Mouse (Mus musculus): ENCODE results near the gene Spns3. TPM values are rescaled to one million over a fixed set of nuclear protein-coding genes. Genes with fewer than 3 reads are reported as not detected.

Gene Spns3
- total RNA-seq, 4 experiments from 2014 or later: 0.29 to 0.38 (median 0.31) TPM; not detected in 1

GRCm38 (mm10) chr11:72485157-72485556 is 65.1 kb downstream of the Spns3 start:
- no peak for DNase-seq (ENCODE audit: low spot score in 2 of 2)

- DNase-seq (ENCODE audit: low spot score in 2 of 2): no peak
Measured at GRCm38 (mm10) chr11:72484549-72484948, 65.8 kb downstream of the Spns3 start.

DNA sequence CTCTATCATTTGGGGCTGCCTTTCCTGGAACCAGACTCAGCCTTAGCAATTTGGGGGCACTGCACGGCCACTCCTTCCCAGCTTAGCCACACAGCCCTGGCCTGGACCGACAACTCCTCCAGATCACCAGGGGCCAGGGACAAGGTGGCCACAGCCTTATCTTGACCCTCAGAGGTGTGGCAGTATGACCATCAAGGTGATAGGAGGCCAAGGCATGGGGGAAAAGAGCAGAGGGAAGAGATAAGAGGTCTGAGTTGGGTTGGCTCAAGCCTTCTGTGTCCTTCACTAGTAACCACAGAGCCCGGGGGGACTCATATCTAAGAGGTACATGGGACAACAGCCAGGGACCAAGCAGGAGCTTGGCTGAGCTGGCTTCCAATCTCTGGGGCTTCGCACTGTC is 68.4 kb downstream of the Spns3 start:
- no peak for DNase-seq (ENCODE audit: low spot score in 2 of 2)

GRCm38 (mm10) chr11:72481313-72481712 is 69.0 kb downstream of the Spns3 start:
- peak in 1 of 2 experiments; percentile 31 for DNase-seq (ENCODE audit: low spot score in 2 of 2)

DNA sequence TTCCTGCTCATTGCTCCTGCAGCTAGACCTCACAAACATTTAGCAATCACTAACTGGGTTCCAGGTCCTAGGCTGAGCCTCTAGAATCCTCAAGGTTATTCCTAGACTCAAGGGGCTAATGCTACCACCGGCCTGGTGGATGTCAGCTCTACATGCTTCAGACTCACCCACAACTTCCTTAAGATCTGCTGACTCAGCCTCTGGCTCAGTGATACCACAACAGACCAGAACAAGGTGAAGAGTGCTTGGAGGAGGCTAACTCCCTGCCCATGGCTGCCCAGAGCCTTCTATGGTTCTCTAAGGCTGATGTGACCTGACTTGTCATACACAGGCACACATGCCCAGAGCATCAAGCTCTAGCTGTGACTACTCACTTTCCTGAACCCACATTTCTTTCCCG is 70.8 kb downstream of the Spns3 start:
- DNase-seq (ENCODE audit: low spot score in 2 of 2): no peak

- DNase-seq (ENCODE audit: low spot score in 2 of 2): no peak
Measured at GRCm38 (mm10) chr11:72478228-72478627, 72.1 kb downstream of the Spns3 start.

DNA sequence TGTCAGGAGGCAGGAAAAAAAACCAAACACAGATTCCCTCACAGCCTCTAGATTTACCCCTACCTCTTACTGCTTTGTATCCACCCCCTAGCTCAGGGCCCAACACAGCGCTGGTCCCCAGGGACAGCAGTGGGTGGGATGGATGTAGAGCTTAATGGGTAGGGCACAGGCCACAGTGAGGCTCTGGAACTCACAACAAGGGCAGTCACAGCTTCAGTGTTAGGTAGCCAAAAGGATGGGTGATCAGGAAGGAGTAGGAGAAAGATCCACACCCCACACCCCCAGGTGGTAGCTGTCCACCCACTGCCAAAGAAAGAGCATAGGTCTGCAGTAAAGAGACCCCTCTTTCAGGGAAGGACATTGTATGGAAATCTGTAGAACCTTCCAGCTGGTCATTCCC is 72.7 kb downstream of the Spns3 start:
- no peak for DNase-seq (ENCODE audit: low spot score in 2 of 2)

GRCm38 (mm10) chr11:72477182-72477581 is 73.1 kb downstream of the Spns3 start:
- no peak for DNase-seq (ENCODE audit: low spot score in 2 of 2)

DNA sequence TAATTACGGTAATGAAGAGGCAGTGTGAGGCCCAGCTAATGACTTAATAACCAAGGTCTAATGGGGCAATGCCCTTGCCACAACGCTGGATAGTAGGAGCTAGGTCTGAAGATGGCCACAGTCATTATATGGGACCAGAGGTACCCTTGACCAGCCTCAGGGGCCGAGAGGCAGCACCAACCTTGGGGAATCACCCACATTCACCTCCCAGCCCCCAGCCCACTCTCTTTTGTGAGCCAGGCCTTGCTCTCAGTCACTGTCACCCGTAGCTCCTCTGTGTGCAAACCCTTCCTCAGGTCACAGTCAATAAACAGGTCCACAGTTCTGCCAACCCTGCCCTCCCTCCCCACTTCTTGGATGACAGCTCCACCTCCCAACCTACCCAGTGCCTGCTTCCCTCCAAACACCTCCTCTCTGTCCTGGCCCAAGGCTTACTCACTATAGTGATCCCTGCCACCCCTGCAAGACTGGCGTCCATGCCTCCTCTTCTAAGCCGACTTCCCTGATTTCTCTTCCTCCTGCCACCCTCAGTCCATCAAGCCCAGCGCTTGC is 74.2 kb downstream of the Spns3 start:
- no peak for DNase-seq (ENCODE audit: low spot score in 2 of 2)

DNA sequence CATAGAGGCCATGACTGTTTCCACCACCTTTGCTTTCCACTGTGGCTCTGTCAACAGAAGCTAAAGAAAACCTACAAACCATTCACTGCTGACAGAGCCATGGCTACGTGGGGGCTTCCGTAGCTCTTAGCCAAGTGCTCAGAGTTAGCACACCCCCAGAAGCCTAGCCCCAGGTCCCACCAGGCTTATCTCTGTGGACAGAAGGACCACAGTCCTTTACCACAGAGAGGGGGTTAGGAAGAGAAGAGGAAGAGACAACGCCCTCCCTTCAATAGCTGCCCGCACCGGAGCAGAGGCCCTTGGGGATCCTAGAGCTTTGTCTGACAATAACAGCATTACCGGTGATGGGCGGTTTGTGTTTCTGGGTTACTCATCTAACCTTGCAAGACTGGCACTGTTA is 74.9 kb downstream of the Spns3 start:
- no peak for DNase-seq (ENCODE audit: low spot score in 2 of 2)

GRCm38 (mm10) chr11:72474926-72475325 is 75.4 kb downstream of the Spns3 start:
- no peak for DNase-seq (ENCODE audit: low spot score in 2 of 2)

DNA sequence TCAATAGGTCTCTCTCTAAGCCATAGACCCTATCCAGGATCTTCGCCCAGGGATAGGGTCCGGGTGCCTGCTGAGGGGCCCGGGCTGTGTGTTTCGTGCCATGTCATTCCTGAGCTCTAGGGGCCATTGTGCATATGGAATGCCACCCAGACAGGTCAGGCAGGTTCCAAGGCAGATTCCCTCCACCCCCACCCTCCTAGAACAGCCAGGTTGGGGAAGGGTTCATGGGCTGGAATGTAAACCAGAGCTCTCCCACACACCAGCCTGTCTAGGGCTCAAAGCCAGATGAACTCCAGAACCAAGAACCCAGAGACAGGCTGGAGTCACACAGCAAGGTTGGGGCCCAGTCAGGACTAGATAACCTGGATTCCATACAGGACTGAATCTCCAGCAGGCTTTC is 76.8 kb downstream of the Spns3 start:
- no peak for DNase-seq (ENCODE audit: low spot score in 2 of 2)

GRCm38 (mm10) chr11:72471381-72471780 is 78.9 kb downstream of the Spns3 start:
- DNase-seq (ENCODE audit: low spot score in 2 of 2): no peak

DNA sequence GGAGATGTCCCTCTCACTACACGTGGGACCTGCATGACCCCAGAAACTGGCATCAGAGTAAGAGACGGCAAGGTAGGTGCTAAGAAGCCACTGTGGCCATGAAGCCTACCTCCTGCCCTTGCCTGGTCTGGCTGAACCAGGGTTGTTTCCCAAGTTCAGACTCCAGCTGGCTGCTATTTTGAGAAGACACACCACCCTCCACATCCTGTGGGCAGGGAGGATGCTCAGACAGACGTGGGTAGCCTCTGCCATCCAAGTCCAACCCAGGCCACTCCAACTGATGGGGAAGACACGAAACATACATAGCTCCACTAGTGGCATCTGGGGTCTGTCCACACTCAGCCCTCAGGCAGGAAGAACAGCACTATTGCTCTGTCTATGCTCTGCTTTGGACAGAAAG is 80.3 kb downstream of the Spns3 start:
- DNase-seq (ENCODE audit: low spot score in 2 of 2): no peak

DNA sequence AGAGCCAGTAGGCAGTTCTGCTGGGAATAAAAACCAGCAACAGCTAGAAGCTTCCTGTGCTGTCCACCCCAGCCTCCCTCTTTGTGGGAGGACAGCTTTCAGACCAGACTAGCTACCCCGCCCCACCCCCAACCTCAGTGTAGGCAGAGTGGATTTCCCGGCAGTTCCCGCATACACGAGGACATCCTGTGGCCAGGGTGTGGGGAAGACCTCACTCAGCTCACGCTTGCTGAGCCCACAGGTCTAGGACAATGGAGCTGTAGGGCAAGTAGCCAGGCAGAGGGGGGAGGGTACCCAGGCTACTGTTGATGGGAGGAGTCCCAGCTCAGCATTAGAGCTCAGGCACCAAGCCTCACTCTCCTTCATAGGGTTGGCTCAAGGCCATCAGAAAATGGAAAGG is 81.1 kb downstream of the Spns3 start:
- peak in 1 of 2 experiments; percentile 49 for DNase-seq (ENCODE audit: low spot score in 2 of 2)

- DNase-seq (ENCODE audit: low spot score in 2 of 2): no peak
Measured at GRCm38 (mm10) chr11:72468525-72468924, 81.8 kb downstream of the Spns3 start.

DNA sequence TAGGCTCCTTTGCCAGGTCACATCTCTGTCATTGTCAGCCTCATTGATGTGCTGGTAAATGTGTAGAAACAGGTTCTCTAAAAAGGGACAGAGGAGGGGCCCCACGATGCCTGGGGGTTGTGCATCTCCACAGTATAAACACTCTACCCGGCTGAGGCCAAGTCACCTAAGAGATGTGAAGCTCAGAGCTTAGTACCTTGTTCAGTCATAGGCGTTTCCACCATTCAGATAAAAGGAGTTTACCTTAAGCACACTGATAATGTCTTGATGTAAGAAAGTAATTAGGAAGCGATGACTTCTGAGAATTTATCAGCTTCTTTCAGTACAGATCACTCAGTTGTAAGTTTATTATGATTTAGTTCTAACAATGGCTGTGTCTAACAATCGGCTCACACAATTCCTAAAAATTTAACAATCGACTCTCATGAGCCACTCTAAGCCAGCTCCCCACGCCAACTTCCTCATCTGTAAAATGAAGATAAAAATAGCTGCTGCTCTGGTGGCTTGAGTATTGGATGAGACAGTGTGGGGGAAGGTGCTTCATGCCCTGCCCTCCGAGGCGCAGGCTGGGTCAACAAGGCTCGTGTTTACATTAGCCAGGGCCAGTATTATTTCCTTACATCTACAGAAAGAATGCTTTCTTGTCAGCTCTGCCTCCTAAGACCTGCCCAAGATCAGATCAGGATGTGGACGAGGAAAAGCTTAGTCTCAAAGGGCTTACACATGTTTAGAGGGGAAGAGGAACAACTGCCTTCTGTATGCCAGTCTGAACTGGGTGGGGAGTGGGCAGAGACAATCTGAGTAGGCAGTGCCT is 83.4 kb downstream of the Spns3 start:
- DNase-seq (ENCODE audit: low spot score in 2 of 2): no peak

- no peak for DNase-seq (ENCODE audit: low spot score in 2 of 2)
Measured at GRCm38 (mm10) chr11:72465978-72466693, 84.2 kb downstream of the Spns3 start.

- no peak for DNase-seq (ENCODE audit: low spot score in 2 of 2)
Measured at GRCm38 (mm10) chr11:72464821-72465220, 85.5 kb downstream of the Spns3 start.

DNA sequence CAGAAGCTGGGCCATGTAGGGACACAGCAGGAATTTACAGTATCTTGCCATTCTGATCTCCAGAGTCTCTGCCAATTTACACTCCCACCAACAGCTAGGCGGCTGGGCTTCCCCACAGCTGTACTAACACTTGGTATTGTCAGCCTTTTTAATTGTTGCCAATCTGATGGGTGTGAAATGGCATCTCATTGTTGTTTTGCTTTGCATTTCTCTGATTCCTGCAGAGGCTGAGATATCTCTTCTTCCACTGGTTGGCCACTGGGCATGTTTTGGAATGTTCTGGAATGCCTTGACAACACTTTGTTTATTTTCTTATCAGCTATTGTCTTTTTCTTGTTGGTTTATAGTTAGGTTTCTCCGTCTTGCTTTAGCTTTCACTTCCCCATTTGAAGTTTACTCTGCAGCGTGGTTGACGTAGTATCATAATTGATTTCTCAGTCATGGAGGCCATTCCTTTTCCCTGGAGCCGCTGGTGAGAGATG is 88.8 kb downstream of the Spns3 start:
- no peak for DNase-seq (ENCODE audit: low spot score in 2 of 2)

DNA sequence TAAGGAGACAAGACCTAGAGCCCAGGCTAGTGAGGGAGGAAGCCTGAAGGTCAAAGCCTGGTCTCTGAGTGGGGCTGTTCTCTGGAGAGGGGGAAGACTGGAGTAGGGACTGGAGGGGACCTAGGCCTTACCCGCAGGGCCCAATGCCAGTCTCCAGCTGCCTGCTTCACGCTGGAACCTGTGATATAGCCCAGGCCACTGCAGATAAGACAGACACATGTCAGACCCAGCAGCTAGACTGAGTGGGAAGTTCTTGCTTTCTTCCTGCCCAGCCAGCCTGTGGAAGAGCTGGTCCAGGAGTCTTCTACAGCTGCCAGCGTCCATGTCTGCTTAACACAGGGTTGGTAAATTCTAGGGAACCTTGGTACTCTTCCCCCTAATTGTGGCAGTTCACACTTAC is 91.8 kb downstream of the Spns3 start:
- no peak for DNase-seq (ENCODE audit: low spot score in 2 of 2)

- no peak for DNase-seq (ENCODE audit: low spot score in 2 of 2)
Measured at GRCm38 (mm10) chr11:72457995-72458496, 92.3 kb downstream of the Spns3 start.
